Mouse (Mus musculus) cerebral cortex, adult 2 months (tissue): ENCODE measurements around the gene Ccdc71.

Experiments used
- WGBS: fragments of 180-500 bp; shearing (Covaris S2); methylation state at CpG from one replicate; pipeline ENCODE4 v1.1.7; 2018; 5-methylcytosine and 5-hydroxymethylcytosine counted together

Ccdc71 gene

DNA sequence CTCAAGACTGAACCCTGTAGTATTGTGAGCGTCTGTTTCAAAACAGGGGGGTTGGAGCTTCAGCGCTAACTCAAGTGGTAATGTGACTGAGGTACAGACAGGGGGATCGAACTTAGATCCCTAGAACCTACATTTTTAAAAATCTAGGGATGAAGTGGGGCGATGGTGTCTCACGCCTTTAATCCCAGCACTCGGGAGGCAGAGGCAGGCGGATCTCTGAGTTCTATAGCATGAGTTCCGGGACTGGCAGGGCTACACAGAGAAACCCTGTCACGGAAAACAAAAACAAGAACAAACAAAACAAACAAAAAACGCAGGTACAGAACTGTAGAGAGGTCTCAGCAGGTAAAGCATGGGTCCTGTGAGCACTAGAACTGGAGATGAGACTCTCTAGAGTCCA, 3.4 kb upstream of the Ccdc71 start:
- 90% methylated on average over 10 of the region's 10 CpGs for WGBS

DNA sequence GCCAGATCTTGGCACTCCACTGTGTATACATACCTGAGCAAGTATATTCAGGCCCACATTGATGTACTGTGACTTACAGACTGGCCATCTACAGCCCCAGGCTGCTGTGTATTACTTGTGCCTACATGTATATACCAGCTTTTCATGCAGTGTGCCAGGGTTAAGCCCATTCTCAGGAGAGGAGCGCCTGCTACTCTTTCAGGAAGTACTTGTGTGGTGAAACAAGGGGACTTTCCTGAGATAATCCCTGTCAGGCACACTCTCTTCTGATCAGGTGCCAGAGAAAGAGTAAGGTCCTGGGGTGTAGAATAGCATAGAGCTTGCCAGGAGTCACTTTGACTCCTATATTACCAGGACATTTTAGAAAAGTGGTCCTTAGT, 398 bp upstream of the Ccdc71 start:
- 80% methylated on average over 1 of the region's 1 CpGs for WGBS

- 21% methylated on average over 11 of the region's 11 CpGs for WGBS
Measured at GRCm38 (mm10) chr9:108461181-108461631, 879 bp downstream of the Ccdc71 start, which contains the start of gene Klhdc8b. Gene Klhdc8b, minus strand, starts transcription at chr9:108461581.

DNA sequence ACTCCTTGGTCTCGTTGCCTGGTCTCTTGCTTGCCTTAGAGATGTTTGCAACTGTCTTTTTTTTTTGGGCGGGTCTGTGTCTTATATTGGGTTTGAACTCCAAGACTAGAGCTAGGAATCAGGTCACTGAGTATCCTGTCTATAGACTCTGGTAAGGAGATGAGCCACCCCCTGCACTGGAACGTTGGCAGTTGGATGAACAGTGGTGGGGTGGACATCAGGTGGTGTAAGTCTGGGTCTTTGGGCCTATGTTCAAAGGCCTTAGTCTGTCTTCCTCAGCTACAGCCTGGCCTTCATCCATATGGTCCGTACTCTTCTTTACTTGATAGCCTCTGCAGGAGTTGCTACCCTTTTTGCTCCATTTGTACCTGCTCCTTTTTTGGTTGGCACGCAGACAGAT, 1.3 kb downstream of the Ccdc71 start:
- WGBS: 82% methylated on average over 5 of the region's 5 CpGs

DNA sequence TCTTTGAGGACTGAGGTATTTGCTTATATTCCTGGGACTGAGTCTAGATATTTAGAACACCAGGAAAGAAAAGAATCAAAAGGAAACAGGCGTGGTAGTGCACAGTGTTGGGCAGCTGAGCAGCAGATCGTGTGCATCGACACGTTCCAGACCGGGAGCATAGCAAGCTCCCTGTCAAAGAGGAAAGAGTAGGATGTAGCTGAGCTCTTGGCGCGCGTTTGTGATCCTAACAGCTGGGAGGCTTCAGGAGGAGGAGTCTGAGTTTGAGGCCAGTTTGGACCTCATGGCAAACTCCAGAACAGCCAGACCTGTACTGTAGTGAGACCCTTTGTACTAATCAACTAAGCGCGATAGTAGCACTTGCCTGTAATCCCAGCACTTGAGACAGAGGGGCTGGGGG, 1.9 kb downstream of the Ccdc71 start:
- 69% methylated on average over 10 of the region's 10 CpGs for WGBS

DNA sequence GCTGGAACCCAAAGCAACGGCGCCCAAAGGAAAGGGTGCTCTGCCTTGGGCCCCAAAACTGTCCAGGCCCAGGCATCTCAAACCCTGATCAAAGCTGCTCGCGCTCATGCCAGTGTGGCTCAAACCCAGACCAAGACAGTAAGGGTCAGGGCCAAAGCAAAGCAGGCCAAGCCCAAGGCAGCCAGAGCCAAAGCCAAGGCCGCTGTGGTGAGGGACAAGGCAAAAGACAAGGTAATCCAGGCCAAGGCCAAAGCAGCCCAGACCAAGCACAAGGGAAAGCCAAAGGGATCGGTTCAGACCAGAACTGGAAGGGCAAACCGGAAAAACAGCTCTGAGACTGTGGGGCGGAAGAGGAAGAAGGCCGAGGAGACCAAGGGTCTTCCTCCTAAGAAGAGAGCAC, 3.4 kb downstream of the Ccdc71 start:
- WGBS: 96% methylated on average over 9 of the region's 9 CpGs

DNA sequence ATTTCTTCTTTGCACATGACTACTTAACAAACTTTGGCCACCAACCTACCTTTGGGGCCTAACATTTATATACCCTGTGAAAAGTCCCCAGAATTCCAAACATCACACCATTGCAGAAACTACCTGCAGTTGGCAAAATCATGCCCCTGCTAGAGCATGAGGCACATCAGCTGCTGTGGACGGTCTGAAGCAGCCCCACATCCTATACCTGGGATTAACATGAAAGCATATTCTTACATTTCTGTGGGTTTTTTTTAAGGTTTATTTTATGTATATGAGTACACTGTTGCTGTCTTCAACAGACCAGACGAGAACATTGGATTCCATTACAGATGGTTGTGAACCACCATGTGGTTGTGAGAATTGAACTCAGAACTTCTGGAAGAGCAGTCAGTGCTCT, 5.9 kb downstream of the Ccdc71 start:
- WGBS: 95% methylated on average over 2 of the region's 2 CpGs

DNA sequence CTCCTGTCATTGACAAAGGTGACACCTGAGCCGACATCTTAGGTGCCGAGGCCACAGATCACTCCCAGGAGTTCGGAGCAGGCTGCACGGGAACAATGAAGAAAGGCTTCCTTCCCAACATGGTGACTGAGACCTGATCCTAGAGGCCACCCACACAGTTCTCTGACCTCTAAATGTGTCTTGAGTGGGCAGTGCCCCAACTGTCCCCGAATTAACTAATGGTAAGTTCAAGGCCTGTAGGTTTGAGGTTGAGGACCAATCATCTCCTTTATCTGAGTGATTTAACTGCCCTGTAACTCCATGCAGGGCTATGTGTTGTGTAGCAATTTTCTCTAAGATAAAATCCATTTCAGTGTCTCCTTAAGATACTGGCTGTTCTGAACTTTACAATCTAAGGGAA, 9.1 kb downstream of the Ccdc71 start:
- WGBS: 85% methylated on average over 5 of the region's 5 CpGs

DNA sequence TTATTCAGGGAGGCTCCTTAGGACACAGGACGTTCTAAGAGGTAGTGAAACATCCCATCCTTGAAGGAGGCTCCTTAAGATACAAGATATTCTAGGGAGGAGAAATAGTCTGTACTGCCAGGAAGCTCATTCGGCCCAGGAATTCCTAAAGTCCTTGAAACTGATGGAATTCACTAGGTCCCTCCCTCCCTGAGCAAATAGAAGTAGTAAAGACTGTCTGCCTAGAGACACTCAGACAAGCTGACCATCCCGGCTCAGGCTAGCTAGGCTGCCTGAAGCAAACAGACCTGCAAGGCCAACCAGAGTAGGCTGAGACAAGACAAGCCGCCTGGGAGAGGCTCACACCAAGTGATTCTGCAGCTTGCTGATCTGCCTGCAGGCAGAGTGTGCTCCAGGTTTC, 9.5 kb downstream of the Ccdc71 start:
- 89% methylated on average over 4 of the region's 4 CpGs for WGBS

- WGBS: 54% methylated on average over 1 of the region's 1 CpGs
Measured at GRCm38 (mm10) chr9:108474528-108474927, 14.2 kb downstream of the Ccdc71 start.

DNA sequence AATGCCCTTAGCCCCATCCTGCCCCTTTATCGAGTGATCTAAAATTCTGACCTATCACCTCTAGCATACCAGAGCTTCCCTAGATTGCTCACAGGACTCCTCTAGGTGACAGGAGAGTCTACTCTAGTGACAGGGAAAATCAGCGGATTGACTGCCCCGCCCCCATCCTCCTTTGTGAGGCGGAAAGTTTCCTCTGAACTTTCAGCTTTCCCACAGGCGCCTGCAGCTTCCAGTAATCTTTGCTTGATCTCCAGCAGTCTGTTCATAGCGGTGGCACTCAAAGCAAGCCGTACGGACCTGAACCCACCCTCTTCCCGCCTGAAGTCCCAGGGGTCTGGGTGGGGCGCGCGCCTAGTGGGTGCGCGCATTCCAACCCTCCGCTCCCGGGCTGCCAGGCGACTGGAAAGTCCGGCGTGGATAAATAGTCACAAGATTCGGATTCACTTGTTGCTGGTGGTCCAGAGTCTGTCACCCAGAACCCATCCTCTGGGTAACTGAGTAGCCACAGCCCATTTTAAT, 18.4 kb downstream of the Ccdc71 start:
- 3% methylated on average over 20 of the region's 20 CpGs for WGBS

DNA sequence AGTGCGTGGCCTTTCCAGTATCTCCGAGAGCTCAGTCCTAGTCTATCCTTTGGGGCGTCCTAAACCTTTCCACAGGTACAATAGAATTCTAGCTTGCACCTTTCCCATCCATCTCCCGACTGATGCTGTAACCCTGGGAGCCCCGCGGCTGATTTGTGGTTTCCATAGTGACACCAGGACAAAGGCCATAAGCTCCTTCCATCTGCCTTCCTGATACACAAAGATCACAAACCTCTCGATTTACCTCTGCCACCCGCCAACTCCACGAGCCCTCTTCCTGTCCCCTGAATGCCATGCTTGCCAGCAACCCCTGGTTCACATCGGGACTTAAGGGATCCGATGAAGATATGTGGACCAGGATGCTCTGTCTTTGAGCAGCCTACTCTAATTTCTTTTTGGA, 18.9 kb downstream of the Ccdc71 start:
- 31% methylated on average over 11 of the region's 11 CpGs for WGBS

GRCm38 (mm10) chr9:108479721-108480351, 19.5 kb downstream of the Ccdc71 start, which contains the start of gene Lamb2:
Gene Lamb2, plus strand, starts transcription at chr9:108479736.
- 24% methylated on average over 10 of the region's 10 CpGs for WGBS

DNA sequence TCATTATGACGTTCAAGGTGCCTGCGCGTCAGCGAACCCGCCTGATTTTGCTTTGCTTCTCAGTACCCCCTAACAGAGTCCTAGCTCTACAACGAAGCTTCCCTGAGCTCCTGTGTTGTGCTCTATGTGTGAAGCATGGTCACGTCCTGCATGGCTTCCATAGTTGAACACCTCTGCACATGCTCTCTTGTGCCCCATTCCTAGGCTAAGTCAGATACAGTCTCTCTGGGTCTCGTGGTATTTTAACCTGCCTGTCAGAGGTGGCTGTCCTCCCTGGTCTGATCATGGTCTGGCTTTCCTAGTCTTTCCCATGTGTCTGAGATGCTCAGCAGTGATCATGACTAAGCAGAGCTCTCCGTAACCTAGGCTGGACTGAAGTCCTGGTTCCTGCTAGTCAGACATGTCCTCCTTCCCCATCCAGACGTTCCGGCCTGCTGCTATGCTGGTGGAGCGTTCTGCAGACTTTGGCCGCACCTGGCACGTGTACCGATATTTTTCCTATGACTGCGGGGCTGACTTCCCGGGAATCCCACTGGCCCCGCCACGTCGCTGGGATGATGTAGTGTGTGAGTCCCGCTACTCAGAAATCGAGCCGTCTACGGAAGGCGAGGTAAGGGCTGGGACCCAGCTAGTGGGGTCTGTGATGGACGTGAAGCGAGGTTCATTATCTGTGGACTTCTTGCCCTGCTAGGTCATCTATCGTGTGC, 20.6 kb downstream of the Ccdc71 start:
- 92% methylated on average over 28 of the region's 28 CpGs for WGBS

DNA sequence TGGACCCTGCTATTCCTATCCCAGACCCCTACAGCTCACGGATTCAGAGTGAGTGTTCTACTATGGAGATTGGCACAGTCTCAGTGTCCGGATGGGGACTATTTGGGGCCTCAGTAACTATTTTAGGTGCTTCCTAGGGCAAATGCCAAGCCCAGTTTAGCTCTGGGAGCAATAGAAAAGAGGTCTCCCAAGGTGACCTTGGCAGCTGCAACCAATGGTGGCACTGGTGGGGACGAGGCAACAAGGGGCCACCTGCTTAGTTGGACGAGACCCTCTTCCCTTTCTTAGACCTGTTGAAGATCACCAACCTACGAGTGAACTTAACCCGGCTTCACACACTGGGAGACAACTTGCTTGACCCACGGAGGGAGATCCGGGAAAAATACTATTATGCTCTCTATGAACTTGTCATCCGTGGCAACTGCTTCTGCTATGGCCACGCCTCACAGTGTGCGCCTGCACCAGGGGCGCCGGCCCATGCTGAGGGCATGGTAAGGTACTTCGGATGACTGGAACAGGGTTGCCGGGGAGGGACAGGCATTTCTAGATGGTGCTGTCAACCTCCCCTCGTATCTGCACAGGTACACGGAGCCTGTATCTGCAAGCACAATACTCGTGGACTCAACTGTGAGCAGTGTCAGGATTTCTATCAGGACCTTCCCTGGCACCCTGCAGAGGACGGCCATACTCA, 21.3 kb downstream of the Ccdc71 start:
- WGBS: 91% methylated on average over 19 of the region's 19 CpGs

- 93% methylated on average over 18 of the region's 18 CpGs for WGBS
Measured at GRCm38 (mm10) chr9:108483051-108483790, 22.9 kb downstream of the Ccdc71 start.

DNA sequence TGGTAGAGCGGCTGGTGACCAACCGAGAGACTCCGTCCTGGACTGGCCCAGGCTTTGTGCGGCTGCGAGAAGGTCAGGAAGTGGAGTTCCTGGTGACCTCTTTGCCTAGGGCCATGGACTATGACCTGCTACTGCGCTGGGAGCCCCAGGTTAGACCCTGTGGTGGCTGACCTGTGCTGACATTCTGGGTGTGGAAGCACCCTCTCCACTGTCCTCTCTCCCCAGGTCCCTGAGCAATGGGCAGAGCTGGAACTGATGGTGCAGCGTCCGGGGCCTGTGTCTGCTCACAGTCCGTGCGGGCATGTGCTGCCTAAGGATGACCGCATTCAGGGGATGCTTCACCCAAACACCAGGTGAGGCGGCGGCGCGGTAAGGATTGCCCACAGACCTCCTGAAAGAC, 23.7 kb downstream of the Ccdc71 start:
- 96% methylated on average over 15 of the region's 15 CpGs for WGBS

DNA sequence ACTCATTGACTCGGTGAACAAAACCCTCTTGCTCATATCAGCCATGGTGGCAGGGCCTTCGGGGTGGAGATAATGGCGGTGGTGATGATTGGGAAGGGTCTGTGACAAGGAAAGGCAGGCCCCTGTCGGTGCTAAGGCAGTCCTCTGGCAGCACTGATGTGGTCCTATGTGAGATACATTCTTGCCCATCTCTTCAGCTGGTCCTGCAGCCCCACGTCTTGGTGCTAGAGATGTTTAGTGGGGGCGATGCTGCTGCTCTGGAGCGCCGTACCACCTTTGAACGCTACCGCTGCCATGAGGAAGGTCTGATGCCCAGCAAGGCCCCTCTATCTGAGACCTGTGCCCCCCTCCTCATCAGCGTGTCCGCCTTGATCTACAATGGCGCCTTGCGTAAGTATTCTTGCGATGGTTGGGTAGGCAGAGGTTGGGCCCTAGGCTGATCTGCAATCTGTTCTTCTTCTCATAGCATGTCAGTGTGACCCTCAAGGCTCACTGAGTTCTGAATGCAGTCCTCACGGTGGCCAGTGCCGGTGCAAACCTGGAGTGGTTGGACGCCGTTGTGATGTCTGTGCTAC, 25.1 kb downstream of the Ccdc71 start:
- 95% methylated on average over 19 of the region's 19 CpGs for WGBS

DNA sequence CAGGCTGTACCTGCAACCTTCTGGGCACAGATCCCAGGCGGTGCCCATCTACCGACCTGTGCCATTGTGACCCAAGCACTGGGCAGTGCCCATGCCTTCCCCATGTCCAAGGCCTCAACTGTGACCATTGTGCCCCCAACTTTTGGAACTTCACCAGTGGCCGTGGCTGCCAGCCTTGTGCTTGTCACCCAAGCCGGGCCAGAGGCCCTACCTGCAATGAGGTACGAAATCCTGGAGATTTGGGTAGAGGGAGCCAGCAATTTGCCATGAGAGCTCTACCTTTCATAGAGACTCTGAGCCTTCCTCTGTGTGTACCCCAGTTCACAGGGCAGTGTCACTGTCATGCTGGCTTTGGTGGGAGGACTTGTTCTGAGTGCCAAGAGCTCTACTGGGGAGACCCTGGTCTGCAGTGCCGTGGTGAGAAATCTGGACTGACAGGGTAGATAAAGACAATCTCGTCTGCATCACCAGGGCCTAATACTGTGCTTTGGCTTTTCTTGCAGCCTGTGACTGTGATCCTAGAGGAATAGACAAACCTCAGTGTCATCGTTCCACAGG, 26.7 kb downstream of the Ccdc71 start:
- WGBS: 93% methylated on average over 8 of the region's 8 CpGs

DNA sequence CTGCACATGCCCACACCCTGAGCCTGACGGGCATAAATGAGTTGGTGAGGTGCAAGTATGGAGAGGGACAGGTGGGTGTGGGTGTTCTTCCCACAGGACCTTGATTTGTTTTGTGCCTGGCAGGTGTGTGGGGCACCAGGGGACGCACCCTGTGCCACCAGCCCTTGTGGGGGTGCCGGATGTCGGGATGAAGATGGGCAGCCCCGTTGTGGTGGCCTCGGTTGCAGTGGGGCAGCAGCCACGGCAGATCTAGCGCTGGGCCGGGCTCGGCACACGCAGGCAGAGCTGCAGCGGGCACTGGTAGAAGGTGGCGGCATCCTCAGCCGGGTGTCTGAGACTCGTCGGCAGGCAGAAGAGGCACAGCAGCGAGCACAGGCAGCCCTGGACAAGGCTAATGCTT, 28.1 kb downstream of the Ccdc71 start:
- 96% methylated on average over 17 of the region's 17 CpGs for WGBS

GRCm38 (mm10) chr9:108489215-108489614, 28.9 kb downstream of the Ccdc71 start:
- WGBS: 94% methylated on average over 20 of the region's 20 CpGs
